Mouse (Mus musculus): Measurements from ENCODE around the gene Brpf3.
"Not testable (repeated sequence)": the region's sequence is repeated elsewhere in the genome, so short reads cannot be mapped to it uniquely, and the experiment has no call there.

Brpf3 gene

DNA sequence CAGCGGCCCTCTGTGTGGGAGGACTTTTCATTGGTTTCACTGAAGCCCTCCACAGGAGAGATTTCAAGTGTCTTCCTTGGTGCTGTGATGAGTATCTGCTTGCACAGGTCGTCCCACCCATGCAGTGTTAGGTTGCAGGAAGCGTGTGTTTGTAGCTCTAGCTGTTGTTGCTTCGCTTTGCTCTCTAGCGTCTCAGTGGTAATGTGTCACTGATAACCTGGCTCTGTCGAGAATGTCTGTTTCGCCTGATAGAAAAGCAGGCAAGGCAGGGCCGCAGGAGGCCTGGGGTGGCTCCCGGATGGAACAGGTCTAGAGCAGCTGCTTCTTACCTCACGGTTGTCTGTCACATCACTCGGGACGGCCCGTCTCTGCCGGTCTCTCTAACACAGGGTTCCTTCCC lies 28.2 kb downstream of the Brpf3 start:
- DNase-seq, result no peak

DNA sequence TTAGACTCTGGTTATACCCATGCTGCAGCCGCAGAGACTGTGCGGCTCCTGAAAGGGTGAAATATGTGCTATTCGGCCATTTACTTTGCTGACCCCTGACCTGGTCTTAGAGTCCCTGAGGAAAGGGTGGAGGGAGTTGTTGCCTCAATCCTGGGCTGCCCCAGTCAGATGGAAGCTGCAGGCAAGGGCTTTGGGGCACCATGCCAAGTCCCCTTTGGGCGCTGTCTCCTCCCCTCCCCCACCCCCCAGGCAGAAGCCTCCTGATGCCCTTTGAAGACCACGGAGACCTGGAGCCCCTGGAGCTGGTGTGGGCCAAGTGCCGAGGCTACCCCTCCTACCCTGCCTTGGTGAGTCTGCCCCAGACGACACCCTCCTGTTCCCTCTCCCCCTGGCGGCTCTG lies 30.2 kb downstream of the Brpf3 start:
- no peak for DNase-seq

DNA sequence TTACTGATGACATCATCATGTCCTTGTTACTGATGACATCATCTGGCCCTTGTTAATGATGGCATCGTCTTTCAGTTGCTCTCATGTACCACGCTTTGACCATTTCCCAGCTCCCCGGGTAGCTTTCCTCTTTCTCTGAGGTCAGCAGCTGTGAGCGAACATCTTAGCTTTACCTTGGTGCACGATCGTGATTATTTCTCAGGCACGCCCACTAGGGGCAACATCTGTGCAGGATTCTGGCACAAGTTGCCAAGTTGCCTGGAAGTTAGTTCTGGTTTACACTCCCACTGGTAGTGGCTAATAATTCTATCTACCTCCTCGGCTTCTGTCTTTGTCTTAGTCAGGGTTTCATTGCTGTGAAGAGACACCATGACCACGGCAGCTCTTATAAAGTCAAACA lies 31.1 kb downstream of the Brpf3 start:
- DNase-seq, result no peak

DNA sequence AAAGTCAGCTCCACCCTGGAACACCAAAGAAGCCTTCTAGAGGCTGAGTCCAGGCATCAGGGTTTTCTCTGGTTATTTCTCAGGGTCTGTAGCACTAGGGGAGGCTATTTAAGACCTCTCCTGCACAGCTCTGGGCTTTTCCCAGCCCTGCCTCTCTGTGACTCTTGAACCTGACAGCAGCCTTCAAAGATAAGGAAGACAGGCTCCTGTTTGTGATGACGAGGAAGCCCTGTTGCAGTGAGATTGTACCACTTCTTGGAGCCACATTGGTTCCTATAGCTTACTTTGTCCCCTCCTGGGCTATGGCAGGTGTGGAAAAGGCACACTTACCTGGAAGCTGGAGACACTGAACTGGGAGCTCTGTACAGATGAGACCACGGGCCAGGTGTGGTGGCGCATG lies 32.0 kb downstream of the Brpf3 start:
- DNase-seq, result no peak

DNA sequence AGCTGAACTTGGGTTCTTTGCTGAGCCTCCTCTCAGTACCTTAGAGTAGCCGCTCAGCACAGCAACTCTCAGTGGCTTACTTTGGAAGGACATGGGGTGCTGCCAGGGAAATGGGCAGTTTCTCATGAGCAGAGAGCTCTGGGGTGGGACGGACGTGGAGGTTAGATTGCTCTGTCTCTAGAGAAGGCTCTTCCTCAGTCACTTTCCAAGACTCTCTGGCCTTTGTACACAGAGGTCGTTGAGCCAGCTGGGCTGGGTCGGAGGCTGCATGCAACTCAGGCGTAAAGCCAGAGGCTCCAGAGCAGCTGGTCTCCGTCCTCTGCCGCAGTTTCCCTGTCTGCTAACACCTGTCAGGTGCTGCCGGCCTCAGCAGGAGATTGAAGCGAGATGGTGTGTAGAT lies 33.8 kb downstream of the Brpf3 start:
- DNase-seq, result peak; percentile 38 to 41

DNA sequence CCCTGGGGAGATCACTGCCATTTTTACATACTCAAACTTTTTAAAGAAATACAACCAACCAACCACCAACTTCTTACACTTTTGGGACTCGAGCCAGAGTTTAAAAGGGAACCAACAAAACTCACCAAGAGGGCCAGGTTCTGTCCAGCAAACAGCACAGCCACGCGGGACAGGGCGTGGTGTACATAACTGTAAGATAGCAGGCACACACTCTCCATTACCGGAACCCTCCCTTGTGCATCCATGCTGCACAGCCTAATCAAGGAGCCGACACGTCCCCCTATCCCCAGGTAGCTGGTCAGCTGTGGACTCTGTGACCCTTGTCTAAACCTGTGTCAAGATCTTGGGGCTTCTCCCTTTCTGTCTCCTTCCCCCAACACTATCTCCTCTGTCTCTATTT lies 37.0 kb downstream of the Brpf3 start:
- DNase-seq, result no peak

DNA sequence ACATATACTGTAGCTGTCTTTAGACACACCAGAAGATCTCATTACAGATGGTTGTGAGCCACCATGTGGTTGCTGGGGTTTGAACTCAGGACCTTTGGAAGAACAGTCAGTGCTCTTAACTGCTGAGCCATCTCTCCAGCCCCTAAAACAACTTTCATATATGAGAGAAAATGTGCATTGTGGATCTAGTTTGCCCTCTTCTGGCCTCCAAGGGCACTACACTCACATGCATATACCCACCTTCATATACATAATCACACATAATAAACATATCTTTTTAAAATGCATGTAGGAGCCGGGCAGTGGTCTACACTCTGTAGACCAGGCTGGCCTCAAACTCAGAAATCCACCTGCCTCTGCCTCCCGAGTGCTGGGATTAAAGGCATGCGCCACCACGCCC lies 41.1 kb downstream of the Brpf3 start:
- DNase-seq, result not testable (repeated sequence)

DNA sequence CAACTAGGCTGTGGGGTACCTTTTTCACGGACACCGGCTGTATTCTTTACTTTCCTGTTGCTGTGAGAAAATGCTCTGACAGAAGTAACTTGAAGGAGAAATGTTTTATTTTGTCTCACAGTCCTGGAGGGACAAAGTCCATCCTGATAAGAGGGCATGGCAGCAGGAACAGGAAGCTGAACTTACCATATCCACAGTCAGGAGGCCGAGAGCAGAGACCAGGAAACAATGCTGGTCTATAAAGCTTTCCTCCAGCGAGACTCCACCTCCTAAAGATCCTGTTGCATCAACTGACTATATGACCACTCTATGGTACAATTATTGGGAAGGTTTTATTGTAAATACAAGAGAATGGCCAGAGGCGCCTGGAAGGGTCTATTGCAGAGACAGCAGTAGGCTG lies 42.8 kb downstream of the Brpf3 start:
- no peak for DNase-seq

DNA sequence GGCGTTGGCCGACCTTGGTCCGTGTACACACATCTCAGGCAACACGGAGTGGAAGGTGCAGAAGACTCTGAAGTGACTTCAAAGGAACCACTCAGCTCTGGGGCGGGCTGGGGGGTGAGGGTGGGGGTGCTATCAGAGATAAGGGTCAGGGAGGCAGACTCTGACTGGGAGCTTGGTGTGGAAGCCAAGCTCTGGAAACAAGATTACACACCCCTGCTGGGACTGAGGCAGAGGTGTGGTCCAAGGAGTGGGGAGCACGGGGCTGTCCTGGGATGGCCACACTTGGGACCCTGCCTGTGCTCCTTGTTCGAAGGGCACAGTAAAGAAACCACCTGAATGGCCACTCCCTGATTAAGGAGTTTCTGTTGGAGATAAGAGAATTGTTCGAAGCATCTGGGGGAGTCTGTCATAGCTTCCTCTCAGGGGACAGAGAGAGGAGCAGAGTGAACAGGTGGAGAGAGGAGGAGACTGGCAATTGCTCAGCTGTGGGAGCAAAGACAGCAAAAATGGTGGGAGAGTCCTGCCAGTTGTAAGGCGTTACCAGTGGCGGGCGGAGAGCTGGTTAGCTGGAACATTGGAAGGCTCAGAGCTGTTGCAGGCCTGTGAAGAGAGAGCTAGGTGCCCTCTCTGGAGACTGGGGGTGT lies 46.2 kb downstream of the Brpf3 start:
- DNase-seq, result no peak

DNA sequence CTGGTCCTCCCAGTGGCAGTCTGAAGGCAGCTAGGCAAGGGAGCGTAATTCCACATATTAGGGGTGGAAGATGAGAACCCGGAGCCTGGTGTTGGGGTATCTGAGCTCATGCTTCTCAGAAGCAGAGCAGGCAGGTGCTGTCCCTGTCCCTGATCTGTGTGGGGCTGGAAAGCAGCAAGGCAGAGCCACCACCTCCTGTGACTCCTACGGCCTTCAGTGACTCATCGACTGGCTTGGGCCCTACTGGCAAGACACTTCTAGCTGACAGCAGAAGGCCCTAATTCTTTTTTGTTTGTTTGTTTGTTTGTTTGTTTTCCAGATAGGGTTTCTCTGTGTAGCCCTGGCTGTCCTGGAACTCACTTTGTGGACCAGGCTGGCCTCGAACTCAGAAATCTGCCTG lies 49.6 kb downstream of the Brpf3 start:
- DNase-seq, result no peak

DNA sequence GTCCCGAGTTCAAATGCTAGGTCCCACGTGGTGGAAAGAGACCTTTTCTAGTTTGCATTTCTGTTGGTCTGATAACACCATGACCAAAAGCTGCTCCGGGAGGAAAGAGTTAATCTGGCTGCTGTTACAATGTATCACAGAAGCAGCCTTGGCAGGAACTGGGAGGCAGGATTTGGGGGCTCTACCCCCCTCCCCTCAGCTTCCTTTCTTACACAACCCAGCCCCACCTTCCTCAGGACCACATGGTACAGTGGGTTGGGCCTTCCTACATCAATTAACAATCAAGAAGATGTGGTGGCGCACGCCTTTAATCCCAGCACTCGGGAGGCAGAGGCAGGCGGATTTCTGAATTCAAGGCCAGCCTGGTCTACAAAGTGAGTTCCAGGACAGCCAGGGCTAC lies 53.5 kb downstream of the Brpf3 start:
- no peak for DNase-seq

DNA sequence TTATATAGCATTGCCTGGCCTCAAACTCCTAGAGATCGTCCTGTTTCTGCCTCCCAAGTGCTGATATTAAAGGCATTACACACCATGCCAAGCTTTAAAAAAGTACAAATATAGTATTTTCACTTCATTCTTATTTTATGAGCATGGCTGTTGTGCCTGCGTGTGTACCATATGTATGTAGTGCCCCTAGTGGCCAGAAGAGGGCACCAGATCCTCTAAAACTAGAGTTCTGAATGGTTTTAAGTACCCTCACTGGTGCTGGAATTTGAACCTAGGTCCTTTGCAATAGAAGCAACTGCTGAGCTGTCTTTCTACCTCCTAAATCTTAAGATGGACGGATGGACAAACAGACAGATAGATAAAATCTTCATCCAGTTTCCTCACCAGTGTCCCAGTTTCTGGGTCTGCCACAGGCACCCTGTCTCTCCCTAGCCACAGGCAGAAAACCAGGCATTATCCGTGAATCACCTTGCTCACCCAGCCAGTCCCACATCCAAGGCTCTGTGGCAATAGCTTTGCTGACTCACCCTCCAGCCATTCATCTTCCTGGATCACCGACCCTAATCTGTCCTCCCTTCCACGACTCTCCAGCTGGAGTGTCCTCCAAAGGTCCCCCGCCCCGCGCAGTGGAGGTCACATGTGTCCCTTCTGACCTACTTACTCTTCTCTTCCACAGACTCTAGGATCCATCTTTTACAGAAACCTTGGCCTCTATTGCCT lies 54.4 kb downstream of the Brpf3 start:
- DNase-seq, result peak; percentile 48 to 55

DNA sequence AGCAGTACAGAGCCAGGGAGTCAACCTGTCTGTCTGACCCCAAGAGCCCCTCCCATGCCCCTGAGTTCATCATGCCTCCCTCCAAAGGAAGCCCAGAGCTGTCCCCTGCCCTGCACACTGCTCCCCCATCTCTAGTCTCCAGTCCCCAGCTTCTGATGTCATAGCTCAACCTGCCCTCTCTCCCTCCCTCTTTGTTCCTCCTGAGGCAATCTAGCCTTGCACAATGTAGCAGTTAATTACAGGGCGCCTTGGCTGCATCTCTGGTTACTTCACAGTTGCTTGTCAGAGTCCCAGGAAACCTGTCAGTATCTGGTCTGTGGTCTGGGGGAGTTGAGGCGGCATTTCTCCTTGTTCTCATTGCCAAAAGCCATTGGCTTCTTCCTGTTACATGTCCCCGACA lies 55.1 kb downstream of the Brpf3 start:
- DNase-seq, result peak; percentile 30 to 54

DNA sequence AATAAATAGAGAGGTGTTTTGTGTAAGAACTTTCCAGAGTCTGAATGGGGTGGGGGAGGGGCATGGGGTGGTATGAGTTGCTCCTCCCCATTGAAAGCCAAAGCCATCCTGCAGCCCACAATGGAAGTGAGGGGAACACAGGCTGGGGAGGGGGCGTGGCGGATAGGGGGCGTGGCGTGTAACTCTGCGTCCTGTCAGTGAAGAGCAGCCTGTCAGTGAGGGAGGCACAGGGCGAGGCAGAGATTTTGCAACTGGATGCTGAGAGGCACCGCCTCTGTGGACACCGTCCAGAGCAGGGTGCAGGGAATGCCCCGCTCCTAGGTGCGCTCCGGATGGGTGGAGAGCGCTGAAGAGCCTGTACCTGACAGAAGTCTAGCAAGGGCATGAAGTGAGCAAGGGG lies 57.3 kb downstream of the Brpf3 start, which contains the start of gene Pnpla1:
TSS of gene Pnpla1 (plus strand) at position 207 of the 400 bp plus-strand sequence.
- peak; percentile 49 to 72 for DNase-seq

DNA sequence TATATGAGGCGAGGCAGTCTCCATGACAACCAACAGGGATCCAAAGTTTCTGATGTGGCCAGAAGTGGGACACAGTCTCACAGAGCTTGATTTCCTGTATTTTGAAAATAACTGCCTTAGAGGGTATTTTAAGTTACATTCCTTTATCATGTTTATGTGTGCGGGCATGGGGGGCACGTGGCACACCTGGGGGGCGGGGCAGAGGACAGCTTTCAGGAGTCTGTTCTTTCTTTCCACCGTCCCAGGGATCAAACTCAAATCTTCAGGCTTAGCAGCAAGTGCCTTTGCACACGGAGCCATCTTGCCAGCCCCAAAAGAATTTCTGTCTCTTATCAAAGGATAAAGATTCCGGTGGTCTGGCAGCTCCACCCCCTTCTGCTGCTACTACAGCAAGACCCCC lies 63.0 kb downstream of the Brpf3 start:
- no peak for DNase-seq

DNA sequence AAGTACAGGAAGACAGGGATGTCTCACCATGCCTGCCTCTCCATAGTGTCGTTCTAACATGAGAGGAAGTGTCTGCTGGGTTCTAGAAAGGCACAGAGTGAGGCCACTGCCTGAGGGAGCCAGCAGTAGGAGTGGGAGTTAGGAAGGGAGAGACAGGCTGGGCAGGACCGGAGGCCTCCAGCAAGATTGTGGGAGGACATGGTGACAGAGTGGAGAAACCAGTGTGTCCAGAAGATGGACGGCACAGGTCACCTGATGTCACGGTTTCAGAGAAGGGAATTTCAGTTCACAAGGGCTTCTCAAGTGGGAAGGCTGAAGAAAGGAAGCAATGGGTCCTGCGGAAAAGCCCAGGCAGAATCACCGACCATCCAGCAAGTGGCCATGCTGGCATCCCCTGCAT lies 63.6 kb downstream of the Brpf3 start:
- no peak for DNase-seq

DNA sequence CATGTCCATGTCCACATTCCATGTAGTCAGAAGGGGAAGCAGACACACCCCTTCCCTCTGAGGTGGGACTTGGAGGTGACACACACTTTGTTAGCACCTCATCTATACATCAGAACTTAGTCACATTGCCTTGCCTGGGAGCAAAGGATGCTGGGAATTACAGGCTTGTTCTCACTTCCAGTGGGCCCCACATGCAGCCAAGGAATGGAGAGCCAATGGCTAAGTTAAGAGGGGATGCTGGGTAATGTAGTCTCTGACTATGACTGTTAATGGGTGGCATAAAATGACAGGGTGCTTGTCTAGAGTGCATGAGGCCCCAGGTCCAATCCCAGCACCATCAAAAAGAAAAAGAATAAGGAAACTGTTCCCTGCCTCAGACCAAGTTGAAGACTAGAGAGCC lies 66.0 kb downstream of the Brpf3 start:
- DNase-seq, result no peak

DNA sequence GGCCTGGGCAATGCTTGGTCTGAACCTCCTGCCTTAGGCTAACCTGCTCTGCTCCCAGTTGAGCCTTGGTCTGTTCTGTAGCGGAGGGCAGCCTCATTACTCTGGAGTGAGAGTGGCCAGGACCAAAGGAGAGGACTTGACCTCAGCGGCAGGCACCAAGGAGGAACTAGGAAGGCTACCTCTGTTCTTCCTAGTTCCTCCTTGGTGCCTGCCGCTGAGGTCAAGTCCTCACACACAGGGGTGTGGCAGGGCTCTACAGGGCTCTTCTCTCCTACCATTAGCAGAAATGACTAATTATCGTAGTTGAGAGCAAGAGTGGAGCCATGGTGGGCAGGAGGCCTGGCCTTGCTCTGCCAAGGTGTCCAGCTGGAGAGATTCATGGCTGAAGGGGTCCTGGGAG lies 66.5 kb downstream of the Brpf3 start:
- DNase-seq, result no peak

DNA sequence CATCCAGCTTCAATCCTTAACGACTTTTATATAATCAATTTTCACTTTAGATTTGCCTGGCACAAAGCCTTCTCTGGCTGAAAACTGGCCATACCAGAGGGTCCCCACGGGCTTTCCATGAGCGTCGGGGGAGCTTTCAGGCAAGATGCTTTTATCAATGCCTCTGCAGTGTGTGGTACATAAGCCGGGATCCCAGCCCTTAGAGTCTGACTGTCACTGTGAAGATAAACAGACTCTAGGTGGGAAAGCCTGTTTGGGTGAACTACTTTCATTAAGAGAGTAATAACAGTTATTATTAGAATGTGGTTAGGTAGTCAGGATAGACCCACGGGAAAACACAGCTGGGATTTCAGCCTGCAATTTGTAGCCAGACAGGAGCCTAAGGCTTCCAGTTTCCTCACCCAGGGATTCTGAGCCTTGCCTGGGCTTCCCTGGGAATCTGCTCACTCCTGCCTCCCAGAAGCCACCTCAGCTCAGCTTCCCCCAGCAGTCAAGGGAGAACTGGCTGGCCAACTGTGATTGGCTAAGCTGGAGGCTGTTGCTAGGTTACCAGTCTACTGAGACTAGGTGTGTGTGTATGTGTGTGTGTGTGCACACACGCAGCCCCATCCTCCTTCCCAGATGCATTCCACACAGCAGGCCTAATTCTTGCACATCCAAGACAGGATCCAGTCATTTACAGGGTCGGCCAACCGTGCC lies 68.7 kb downstream of the Brpf3 start:
- DNase-seq, result no peak

DNA sequence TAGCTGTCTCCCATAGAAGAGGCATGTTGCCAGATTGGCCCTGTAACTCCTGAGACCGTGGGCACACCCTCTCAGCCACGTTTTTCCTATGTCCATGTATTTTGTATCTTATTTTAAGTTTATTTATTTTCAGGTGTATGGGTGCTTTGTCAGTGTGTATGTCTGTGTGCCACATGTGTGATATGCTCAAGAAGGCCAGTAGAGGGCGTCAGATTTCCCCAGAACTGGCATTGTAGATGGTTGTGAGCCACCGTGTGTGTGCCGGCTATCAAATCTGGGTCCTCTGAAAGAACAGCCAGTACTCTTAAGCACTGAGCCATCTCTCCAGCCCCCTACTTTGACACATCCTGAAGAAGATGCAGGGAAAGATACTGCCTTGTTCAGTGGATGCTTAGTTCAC lies 69.5 kb downstream of the Brpf3 start:
- no peak for DNase-seq

DNA sequence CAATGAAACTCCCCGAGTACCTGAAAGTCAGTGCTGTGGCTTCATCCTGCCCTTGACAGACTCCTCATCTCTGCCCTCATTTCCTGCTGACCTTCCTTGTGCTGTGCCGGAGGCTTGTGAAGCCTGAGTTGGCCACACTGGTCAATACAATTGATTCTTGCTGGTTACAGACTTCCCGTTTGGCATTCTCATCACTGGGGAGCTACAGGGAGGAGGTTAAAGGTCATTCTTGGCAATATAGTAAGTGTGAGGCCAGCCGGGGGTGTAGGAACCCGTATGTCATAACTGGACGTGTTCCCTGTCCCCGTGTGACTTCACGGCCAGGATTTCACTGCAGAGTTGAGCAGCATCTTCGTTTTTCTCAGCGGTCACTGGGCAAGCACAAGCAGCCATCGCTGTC lies 70.9 kb downstream of the Brpf3 start:
- no peak for DNase-seq

DNA sequence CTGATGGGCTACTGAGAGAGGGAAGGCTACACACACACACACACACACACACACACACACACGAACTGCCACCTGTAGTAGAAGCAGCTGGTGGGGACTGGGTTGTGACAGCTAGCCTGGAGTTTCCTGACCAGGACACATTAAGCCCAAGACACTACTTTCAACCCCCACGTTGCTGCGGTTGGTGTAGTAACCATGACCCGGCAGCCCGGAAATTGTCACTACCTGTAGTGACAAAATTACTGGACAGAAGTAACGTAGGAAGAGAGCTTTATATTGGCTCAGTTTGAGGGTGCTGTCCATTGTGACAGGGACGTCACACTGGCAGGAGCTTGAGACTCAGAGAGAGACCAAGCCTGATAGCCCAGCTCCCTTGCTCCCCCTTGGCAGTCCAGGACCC lies 71.4 kb downstream of the Brpf3 start:
- no peak for DNase-seq

DNA sequence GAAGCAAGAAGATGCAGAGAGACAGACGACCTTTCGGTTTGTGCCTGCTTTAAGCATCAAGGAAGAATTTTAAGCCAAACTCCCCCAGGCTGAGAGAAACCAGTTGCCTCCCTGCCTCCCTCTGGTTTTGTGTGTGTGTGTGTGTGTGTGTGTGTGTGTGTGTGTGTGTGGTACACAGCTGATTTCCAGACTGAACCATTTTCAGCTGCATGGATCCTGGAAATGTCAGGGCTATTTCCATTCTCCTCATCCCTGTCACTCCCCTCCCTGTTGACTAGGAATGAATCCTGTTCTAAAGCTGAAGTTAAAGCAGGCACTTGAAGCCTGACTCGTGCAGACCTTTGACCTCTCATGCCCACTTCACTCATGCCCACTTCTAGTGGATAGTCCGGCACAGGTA lies 73.3 kb downstream of the Brpf3 start:
- no peak for DNase-seq

DNA sequence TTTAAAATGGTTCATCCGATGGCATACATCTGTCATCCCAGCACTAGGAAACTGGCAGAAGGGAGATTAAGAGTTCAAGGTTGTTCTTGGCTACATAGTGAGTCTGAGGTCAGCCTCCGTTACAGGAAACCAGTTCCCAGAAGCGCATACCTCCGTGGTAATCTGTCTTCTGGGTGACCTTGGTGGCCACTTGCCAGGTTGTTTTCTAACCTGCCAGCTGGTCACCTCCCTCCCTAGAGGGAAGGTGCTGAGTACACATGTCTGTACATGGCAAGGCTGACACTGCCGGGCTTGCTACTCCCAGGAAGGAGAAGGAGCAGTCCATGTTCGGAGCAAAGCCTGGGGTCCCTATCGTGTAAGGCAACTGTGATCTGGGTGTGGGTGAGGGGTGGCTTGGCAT lies 73.9 kb downstream of the Brpf3 start:
- peak; percentile 52 to 65 for DNase-seq
